Mouse (Mus musculus) adrenal gland, postnatal 10 days (tissue): ENCODE measurements around the gene Bpgm. TPM values are rescaled to one million over a fixed set of nuclear protein-coding genes. Genes with fewer than 3 reads are reported as not detected.

Source experiments
- DNase-seq: peaks from one replicate; pipeline ENCODE4 v3.0.0; 2021; ENCODE audit warnings: mixed read lengths
- long read RNA-seq, 2 experiments: library from polyadenylated mRNA; stranded (forward); transcript quantifications; one replicate each; pipeline ENCODE4 v2.0.0; 2021
- total RNA-seq, 2 experiments: library from RNA; stranded (reverse); gene quantifications; 2 replicates each; pipeline ENCODE4 v1.2.3; 2021

Bpgm gene
- total RNA-seq: 10 to 100 TPM; 35.9 to 49.7 TPM
- long read RNA-seq, experiment 1, transcript Bpgm-201 (3 exons, 2,220 nt): major isoform, 38 of 47 reads
- long read RNA-seq, experiment 1, partial matches to known transcripts: 0 of 47 reads
- long read RNA-seq, experiment 1, other reads (novel, unspliced or antisense): 9 of 47 reads
- long read RNA-seq, experiment 2, transcript Bpgm-201 (3 exons, 2,220 nt): major isoform, 35 of 54 reads
- long read RNA-seq, experiment 2, partial matches to known transcripts: 0 of 54 reads
- long read RNA-seq, experiment 2, other reads (novel, unspliced or antisense): 19 of 54 reads

- peak; percentile 99 for DNase-seq
Measured at GRCm38 (mm10) chr6:34475974-34476794, at the start of gene Bpgm. Bpgm (plus strand) TSS chr6:34476207.

GRCm38 (mm10) chr6:34439006-34439405 lies 37.0 kb upstream of the Bpgm start:
- no peak for DNase-seq

GRCm38 (mm10) chr6:34441556-34442257 lies 34.3 kb upstream of the Bpgm start:
- peak; percentile 56 for DNase-seq

GRCm38 (mm10) chr6:34443791-34444190 lies 32.2 kb upstream of the Bpgm start:
- peak; percentile 28 for DNase-seq

- DNase-seq: peak; percentile 86
Measured at GRCm38 (mm10) chr6:34447961-34448360, 28.0 kb upstream of the Bpgm start.

GRCm38 (mm10) chr6:34448696-34449095 lies 27.3 kb upstream of the Bpgm start:
- DNase-seq: no peak

GRCm38 (mm10) chr6:34452963-34453770 lies 22.8 kb upstream of the Bpgm start:
- no peak for DNase-seq

- DNase-seq: peak; percentile 7
Measured at GRCm38 (mm10) chr6:34459456-34459855, 16.6 kb upstream of the Bpgm start.

GRCm38 (mm10) chr6:34460651-34461050 lies 15.4 kb upstream of the Bpgm start:
- DNase-seq: no peak

- DNase-seq: no peak
Measured at GRCm38 (mm10) chr6:34463582-34463981, 12.4 kb upstream of the Bpgm start.

GRCm38 (mm10) chr6:34471434-34472110 lies 4.4 kb upstream of the Bpgm start:
- no peak for DNase-seq

GRCm38 (mm10) chr6:34473346-34473745 lies 2.7 kb upstream of the Bpgm start:
- no peak for DNase-seq

GRCm38 (mm10) chr6:34474031-34474430 lies 2.0 kb upstream of the Bpgm start:
- DNase-seq: no peak

- no peak for DNase-seq
Measured at GRCm38 (mm10) chr6:34475391-34475790, 616 bp upstream of the Bpgm start.

- no peak for DNase-seq
Measured at GRCm38 (mm10) chr6:34478036-34478435, 2.0 kb downstream of the Bpgm start.

GRCm38 (mm10) chr6:34478677-34479360 lies 2.8 kb downstream of the Bpgm start:
- no peak for DNase-seq

GRCm38 (mm10) chr6:34479531-34479930 lies 3.5 kb downstream of the Bpgm start:
- no peak for DNase-seq

GRCm38 (mm10) chr6:34480749-34481148 lies 4.7 kb downstream of the Bpgm start:
- DNase-seq: no peak

- no peak for DNase-seq
Measured at GRCm38 (mm10) chr6:34481349-34481748, 5.3 kb downstream of the Bpgm start.

GRCm38 (mm10) chr6:34482842-34483241 lies 6.8 kb downstream of the Bpgm start:
- no peak for DNase-seq

GRCm38 (mm10) chr6:34483390-34483789 lies 7.4 kb downstream of the Bpgm start:
- no peak for DNase-seq
